Mouse (Mus musculus) cortical plate, adult 2 months (tissue): ENCODE data around the gene Zmynd8.

Experiments
- CTCF ChIP-seq: fragments of 200-500 bp; IDR thresholded peaks from 2 replicates; pipeline ENCODE4 v1.5.1; 2011; ENCODE audit warnings: mild to moderate bottlenecking, control low read depth, low read length; ENCODE audit not compliant: insufficient read depth; ENCODE audit errors: extremely low read depth
- POLR2A ChIP-seq: fragments of 200-500 bp; IDR thresholded peaks from 2 replicates; pipeline ENCODE4 v1.6.1; 2011; ENCODE audit warnings: mild to moderate bottlenecking, low read length, control low read depth; ENCODE audit not compliant: insufficient read depth; ENCODE audit errors: extremely low read depth

GRCm38 (mm10) chr2:165877180-165877579 is 21.6 kb downstream of the Zmynd8 start:
- TF ChIP-seq CTCF (no peak), POLR2A (no peak)
